Mouse (Mus musculus): ENCODE results near the gene Aebp2. TPM values are rescaled to one million over a fixed set of nuclear protein-coding genes. Genes with fewer than 3 reads are reported as not detected.
"Not testable (repeated sequence)": the region's sequence is repeated elsewhere in the genome, so short reads cannot be mapped to it uniquely, and the experiment has no call there.

The Aebp2 gene
- polyA plus RNA-seq, 1 experiment from 2014 or later: 15.3 TPM

DNA sequence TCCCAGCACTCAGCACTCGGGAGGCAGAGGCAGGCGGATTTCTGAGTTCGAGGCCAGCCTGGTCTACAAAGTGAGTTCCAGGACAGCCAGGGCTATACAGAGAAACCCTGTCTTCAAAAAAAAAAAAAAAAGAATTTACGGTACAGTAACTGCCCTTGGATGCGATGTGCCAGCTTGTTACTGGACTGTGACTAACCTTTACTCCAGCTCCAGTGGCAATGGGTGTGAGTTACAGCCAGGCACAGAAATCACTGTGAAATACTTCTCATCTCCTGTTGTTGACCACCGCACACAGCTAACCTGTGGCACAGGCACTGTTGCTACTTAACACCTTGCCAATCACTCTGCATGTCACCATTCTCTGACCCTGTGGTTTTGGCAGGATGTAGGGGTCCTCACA, 26.9 kb upstream of the Aebp2 start:
- not testable (repeated sequence) for H3K27ac ChIP-seq; H3K4me3 ChIP-seq; H3K27me3 ChIP-seq; ATAC-seq (ENCODE audit: insufficient number of reproducible peaks, insufficient read depth, low FRiP score, low TSS enrichment, low read depth); H3K4me2 ChIP-seq; H3K9me3 ChIP-seq; H3K9ac ChIP-seq
- Histone ChIP-seq H3K4me1 (peaks cover 16% of the 10 kb centered on the region; the same call in 1 of the 2 replicates), H3K36me3 (peaks cover 64% of the 10 kb centered on the region)
- WGBS: 97% methylated on average over 6 of the region's 6 CpGs

GRCm38 (mm10) chr6:140597381-140598329, 24.8 kb upstream of the Aebp2 start:
- WGBS: 68% methylated on average over 15 of the region's 15 CpGs
- H3K4me2 ChIP-seq: no peak overlapping the region
- no peak overlapping the region for H3K27ac ChIP-seq
- ATAC-seq (ENCODE audit: insufficient number of reproducible peaks, insufficient read depth, low FRiP score, low TSS enrichment, low read depth): no peak
- H3K9ac ChIP-seq: no peak overlapping the region
- peaks cover 11% of the 10 kb centered on the region; the same call in 1 of the 2 replicates for H3K4me1 ChIP-seq
- H3K36me3 ChIP-seq: peaks cover 47% of the 10 kb centered on the region
- H3K27me3 ChIP-seq: no peaks in the 10 kb centered on the region
- H3K4me3 ChIP-seq: no peak overlapping the region
- no peaks in the 10 kb centered on the region for H3K9me3 ChIP-seq

- Histone ChIP-seq H3K9me3 (no peaks in the 10 kb centered on the region), H3K4me2 (no peak overlapping the region), H3K9ac (no peak overlapping the region), H3K4me1 (peaks cover 8% of the 10 kb centered on the region), H3K27me3 (no peaks in the 10 kb centered on the region), H3K27ac (no peak overlapping the region), H3K4me3 (no peak overlapping the region), H3K36me3 (peaks cover 40% of the 10 kb centered on the region)
- ATAC-seq (ENCODE audit: insufficient number of reproducible peaks, insufficient read depth, low FRiP score, low TSS enrichment, low read depth): no peak
- WGBS: 78% methylated on average over 9 of the region's 9 CpGs
Measured at GRCm38 (mm10) chr6:140598516-140598915, 23.9 kb upstream of the Aebp2 start.

- Histone ChIP-seq H3K36me3 (peaks cover 32% of the 10 kb centered on the region), H3K4me2 (no peak overlapping the region), H3K4me1 (peaks cover 11% of the 10 kb centered on the region), H3K27ac (no peak overlapping the region), H3K9ac (no peak overlapping the region), H3K27me3 (no peaks in the 10 kb centered on the region), H3K9me3 (no peaks in the 10 kb centered on the region), H3K4me3 (no peak overlapping the region)
- no peak for ATAC-seq (ENCODE audit: insufficient number of reproducible peaks, insufficient read depth, low FRiP score, low TSS enrichment, low read depth)
- WGBS: 82% methylated on average over 5 of the region's 5 CpGs
Measured at GRCm38 (mm10) chr6:140599337-140599736, 23.1 kb upstream of the Aebp2 start.

GRCm38 (mm10) chr6:140600671-140601070, 21.8 kb upstream of the Aebp2 start:
- not testable (repeated sequence) for H3K9ac ChIP-seq; H3K4me3 ChIP-seq; H3K27me3 ChIP-seq; ATAC-seq (ENCODE audit: insufficient number of reproducible peaks, insufficient read depth, low FRiP score, low TSS enrichment, low read depth); H3K27ac ChIP-seq; H3K4me2 ChIP-seq; H3K9me3 ChIP-seq
- 94% methylated on average over 8 of the region's 8 CpGs for WGBS
- Histone ChIP-seq H3K36me3 (peaks cover 21% of the 10 kb centered on the region), H3K4me1 (peaks cover 11% of the 10 kb centered on the region)

DNA sequence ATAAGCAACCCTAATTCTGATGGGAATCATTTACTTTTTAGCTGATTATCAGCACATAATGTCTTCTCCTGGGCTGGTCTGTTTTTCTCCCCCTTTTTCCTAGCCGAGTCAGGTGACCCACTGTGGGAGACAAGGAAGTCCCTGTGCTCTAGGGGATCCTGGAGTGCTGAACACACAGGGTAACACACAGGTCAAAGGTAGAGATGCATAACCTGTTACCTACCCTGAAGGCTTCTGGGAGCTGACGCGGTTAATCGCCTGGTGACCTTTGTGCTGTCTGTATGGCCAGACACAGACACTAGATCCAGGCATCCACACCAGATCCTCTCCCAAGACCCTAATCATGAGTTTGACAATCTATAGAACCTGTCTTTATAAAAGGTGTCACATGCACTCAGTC, 21.3 kb upstream of the Aebp2 start:
- no peaks in the 10 kb centered on the region for H3K27me3 ChIP-seq
- H3K9ac ChIP-seq: no peak overlapping the region
- WGBS: 80% methylated on average over 4 of the region's 4 CpGs
- peaks cover 12% of the 10 kb centered on the region for H3K4me1 ChIP-seq
- ATAC-seq (ENCODE audit: insufficient number of reproducible peaks, insufficient read depth, low FRiP score, low TSS enrichment, low read depth): no peak
- no peaks in the 10 kb centered on the region for H3K9me3 ChIP-seq
- no peak overlapping the region for H3K4me3 ChIP-seq
- peaks cover 16% of the 10 kb centered on the region for H3K36me3 ChIP-seq
- H3K27ac ChIP-seq: no peak overlapping the region
- no peak overlapping the region for H3K4me2 ChIP-seq

DNA sequence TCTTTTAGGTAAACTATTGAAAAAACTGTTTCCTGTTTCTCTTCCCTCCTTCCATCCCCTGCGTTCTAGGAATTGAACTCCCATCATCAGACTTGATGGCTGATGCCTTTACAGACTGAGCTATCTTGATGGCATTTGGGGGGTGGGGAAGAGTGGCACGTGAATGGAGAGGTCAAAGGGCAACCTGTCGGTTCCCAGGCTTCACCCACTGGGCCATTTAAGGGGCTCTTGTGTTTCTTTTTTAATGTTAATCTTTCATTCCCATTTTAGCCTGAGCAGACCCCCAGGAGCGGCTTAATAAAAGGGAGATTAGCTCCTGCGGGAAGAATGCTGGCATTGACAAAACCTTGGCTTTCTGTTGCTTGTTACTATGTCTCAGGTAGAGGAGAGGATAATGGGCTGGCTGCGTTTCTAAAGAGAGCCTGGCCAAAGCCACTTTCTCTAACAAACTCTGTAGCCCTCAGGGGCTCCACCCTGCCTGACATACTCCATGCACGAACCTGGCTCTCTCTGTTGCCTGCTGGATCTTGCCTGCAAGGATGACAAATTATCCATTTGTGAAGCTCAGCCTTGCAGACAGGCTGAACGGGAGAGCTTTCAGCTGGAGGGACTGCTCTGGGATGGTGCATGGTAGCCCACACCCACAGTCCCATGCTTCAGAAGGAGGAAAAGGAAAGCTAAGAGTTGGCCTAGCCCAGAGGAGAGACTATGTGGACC, 19.1 kb upstream of the Aebp2 start:
- Histone ChIP-seq H3K9ac (no peak overlapping the region), H3K9me3 (no peaks in the 10 kb centered on the region), H3K4me3 (no peak overlapping the region), H3K4me2 (no peak overlapping the region), H3K36me3 (no peaks in the 10 kb centered on the region; the same call in 1 of the 2 replicates), H3K27me3 (no peaks in the 10 kb centered on the region), H3K27ac (peak overlapping the region; percentile 44; the same call in 1 of the 2 replicates), H3K4me1 (peaks cover 19% of the 10 kb centered on the region)
- 11% methylated on average over 8 of the region's 8 CpGs for WGBS
- ATAC-seq (ENCODE audit: insufficient number of reproducible peaks, insufficient read depth, low FRiP score, low TSS enrichment, low read depth): no peak

DNA sequence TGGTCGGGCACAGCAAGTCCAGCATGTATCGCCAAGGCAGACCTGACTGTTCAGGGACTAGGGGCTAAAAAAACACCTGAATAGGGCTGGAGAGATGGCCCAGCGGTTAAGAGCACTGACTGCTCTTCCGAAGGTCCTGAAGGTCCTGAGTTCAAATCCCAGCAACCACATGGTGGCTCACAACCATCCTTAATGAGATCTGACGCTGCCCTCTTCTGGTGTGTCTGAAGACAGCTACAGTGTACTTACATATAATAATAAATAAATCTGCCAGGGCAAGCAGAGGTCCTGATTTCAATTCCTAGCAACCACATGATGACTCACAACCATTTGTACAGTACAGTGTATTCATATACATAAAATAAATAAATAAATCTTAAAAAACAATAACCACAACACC, 17.3 kb upstream of the Aebp2 start:
- H3K9ac ChIP-seq; H3K27me3 ChIP-seq; H3K36me3 ChIP-seq; H3K4me2 ChIP-seq; H3K9me3 ChIP-seq; H3K4me3 ChIP-seq; H3K27ac ChIP-seq; ATAC-seq (ENCODE audit: insufficient number of reproducible peaks, insufficient read depth, low FRiP score, low TSS enrichment, low read depth): not testable (repeated sequence)
- H3K4me1 ChIP-seq: peaks cover 16% of the 10 kb centered on the region
- WGBS: 90% methylated on average over 5 of the region's 5 CpGs

DNA sequence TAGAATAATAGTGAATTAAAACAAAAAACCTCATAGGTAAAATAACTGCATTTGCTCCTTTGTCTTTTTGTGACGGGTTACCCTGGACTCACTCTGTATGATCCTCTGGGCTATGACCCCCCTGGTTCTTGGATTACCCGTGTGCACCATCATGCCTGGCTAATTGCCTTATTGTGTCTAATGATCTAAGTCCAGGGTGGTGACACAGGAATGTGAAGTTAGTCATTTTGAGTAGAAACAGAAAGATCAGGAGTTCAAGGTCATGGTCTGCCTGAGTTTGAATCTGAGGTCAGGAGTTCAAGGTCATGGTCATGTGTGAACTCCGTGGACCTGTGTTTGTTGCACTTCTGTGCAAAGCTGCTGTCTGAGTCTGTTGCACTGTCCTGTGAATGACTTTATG, 16.7 kb upstream of the Aebp2 start:
- Histone ChIP-seq H3K4me2 (no peak overlapping the region), H3K4me3 (no peak overlapping the region), H3K9ac (no peak overlapping the region), H3K36me3 (no peaks in the 10 kb centered on the region), H3K9me3 (no peaks in the 10 kb centered on the region), H3K27ac (no peak overlapping the region), H3K4me1 (peaks cover 16% of the 10 kb centered on the region), H3K27me3 (no peaks in the 10 kb centered on the region)
- WGBS: 63% methylated on average over 3 of the region's 3 CpGs
- ATAC-seq (ENCODE audit: insufficient number of reproducible peaks, insufficient read depth, low FRiP score, low TSS enrichment, low read depth): no peak; the same call in 1 of the 2 replicates

GRCm38 (mm10) chr6:140606534-140606933, 15.9 kb upstream of the Aebp2 start:
- Histone ChIP-seq H3K9me3 (no peaks in the 10 kb centered on the region), H3K9ac (peak overlapping the region; percentile 32; the same call in 1 of the 2 replicates), H3K36me3 (no peaks in the 10 kb centered on the region), H3K27me3 (no peaks in the 10 kb centered on the region), H3K4me1 (peaks cover 18% of the 10 kb centered on the region), H3K4me2 (no peak overlapping the region), H3K27ac (no peak overlapping the region), H3K4me3 (no peak overlapping the region)
- WGBS: 23% methylated on average over 10 of the region's 10 CpGs
- ATAC-seq (ENCODE audit: insufficient number of reproducible peaks, insufficient read depth, low FRiP score, low TSS enrichment, low read depth): no peak

GRCm38 (mm10) chr6:140608666-140609065, 13.8 kb upstream of the Aebp2 start:
- Histone ChIP-seq H3K36me3 (no peaks in the 10 kb centered on the region), H3K4me2 (no peak overlapping the region), H3K4me3 (no peak overlapping the region), H3K27me3 (no peaks in the 10 kb centered on the region), H3K9ac (no peak overlapping the region), H3K27ac (no peak overlapping the region), H3K9me3 (no peaks in the 10 kb centered on the region), H3K4me1 (peaks cover 17% of the 10 kb centered on the region)
- whole genome bisulfite sequencing: 91% methylated on average over 6 of the region's 6 CpGs
- ATAC-seq (ENCODE audit: insufficient number of reproducible peaks, insufficient read depth, low FRiP score, low TSS enrichment, low read depth): no peak

Measured in embryonic facial prominence, embryonic 13.5 days (tissue).